Mouse (Mus musculus): ENCODE results near the gene Rasa2. TPM values are rescaled to one million over a fixed set of nuclear protein-coding genes. Genes with fewer than 3 reads are reported as not detected.

Gene Rasa2
- total and polyA plus RNA-seq, 3 experiments = 9.5 to 11.3 TPM; not detected in 1

GRCm38 (mm10) chr9:96502856-96503610, 128.4 kb downstream of the Rasa2 start:
- H3K79me2 ChIP-seq (ENCODE audit: control insufficient read depth, insufficient read depth, low read length, poor library complexity) = no peaks in the 10 kb centered on the region
- no peaks in the 10 kb centered on the region for H3K9me3 ChIP-seq (replicated peaks; ENCODE audit: insufficient read depth, low read length)
- H3K9ac ChIP-seq (ENCODE audit: control insufficient read depth, low read depth, low read length, poor library complexity, severe bottlenecking) = no peak overlapping the region
- no peak overlapping the region for H3K4me3 ChIP-seq (ENCODE audit: control insufficient read depth in 1 of 2, insufficient read depth in 1 of 2, low read depth in 2 of 2, low read length in 2 of 2)
- H3K4me1 ChIP-seq (ENCODE audit: control insufficient read depth in 1 of 2, insufficient read depth in 2 of 2, low read length in 2 of 2) = no peaks in the 10 kb centered on the region
- no peaks in the 10 kb centered on the region for H3K36me3 ChIP-seq (ENCODE audit: control insufficient read depth in 1 of 2, insufficient read depth in 2 of 2, low read length in 2 of 2)
- no peak for TF ChIP-seq TBP (IDR thresholded peaks at IDR 0.05; ENCODE audit: low read depth, low read length)
- TF ChIP-seq MAZ (IDR thresholded peaks at IDR 0.05; ENCODE audit: low read depth, low read length) = no peak
- TF ChIP-seq HCFC1 (IDR thresholded peaks at IDR 0.05; ENCODE audit: low read depth, low read length) = no peak
- no peak for TF ChIP-seq MAX (IDR thresholded peaks at IDR 0.05; ENCODE audit: low read length)
- TF ChIP-seq SMC3 (IDR thresholded peaks at IDR 0.05; ENCODE audit: low read depth, low read length) = no peak
- TF ChIP-seq POLR2AphosphoS5 (IDR thresholded peaks at IDR 0.05; ENCODE audit: borderline replicate concordance, low read depth, low read length) = no peak
- no peak for TF ChIP-seq TAL1 (IDR thresholded peaks at IDR 0.05; ENCODE audit: low read length)
- no peak for TF ChIP-seq ZNF384 (IDR thresholded peaks at IDR 0.05; ENCODE audit: low read depth, low read length)
- TF ChIP-seq USF2 (IDR thresholded peaks at IDR 0.05; ENCODE audit: borderline replicate concordance in 1 of 2, insufficient read depth in 1 of 2, low read depth in 1 of 2, low read length in 2 of 2) = no peak
- no peak for TF ChIP-seq RAD21 (IDR thresholded peaks at IDR 0.05; ENCODE audit: low read depth, low read length)
- TF ChIP-seq TCF12 (IDR thresholded peaks at IDR 0.05; ENCODE audit: low read depth, low read length) = no peak
- TF ChIP-seq POLR2A (IDR thresholded peaks at IDR 0.05; ENCODE audit: control insufficient read depth in 1 of 2, insufficient read depth in 1 of 2, low read depth in 1 of 2, low read length in 2 of 2, poor library complexity in 1 of 2) = no peak
- no peak for TF ChIP-seq MEF2A (IDR thresholded peaks at IDR 0.05; ENCODE audit: extremely low read depth, insufficient replicate concordance, low read depth, low read length, poor library complexity, severe bottlenecking)
- no peak for DNase-seq (ENCODE audit: low read depth, low spot score)
- H3K27me3 ChIP-seq (ENCODE audit: control insufficient read depth in 1 of 2, insufficient read depth in 2 of 2, low read length in 2 of 2) = no peaks in the 10 kb centered on the region; a peak in 1 of 4 replicates
- H3K27ac ChIP-seq (ENCODE audit: control insufficient read depth, low read depth, low read length) = no peak overlapping the region

- Histone ChIP-seq H3K9ac (ENCODE audit: control insufficient read depth, low read depth, low read length, poor library complexity, severe bottlenecking) (no peak overlapping the region), H3K4me3 (ENCODE audit: control insufficient read depth in 1 of 2, insufficient read depth in 1 of 2, low read depth in 2 of 2, low read length in 2 of 2) (no peak overlapping the region), H3K27me3 (ENCODE audit: control insufficient read depth in 1 of 2, insufficient read depth in 2 of 2, low read length in 2 of 2) (no peaks in the 10 kb centered on the region; a peak in 1 of 4 replicates), H3K4me1 (ENCODE audit: control insufficient read depth in 1 of 2, insufficient read depth in 2 of 2, low read length in 2 of 2) (no peaks in the 10 kb centered on the region), H3K9me3 (replicated peaks; ENCODE audit: insufficient read depth, low read length) (no peaks in the 10 kb centered on the region), H3K27ac (ENCODE audit: control insufficient read depth, low read depth, low read length) (no peak overlapping the region), H3K79me2 (ENCODE audit: control insufficient read depth, insufficient read depth, low read length, poor library complexity) (no peaks in the 10 kb centered on the region), H3K36me3 (ENCODE audit: control insufficient read depth in 1 of 2, insufficient read depth in 2 of 2, low read length in 2 of 2) (no peaks in the 10 kb centered on the region)
- DNase-seq (ENCODE audit: low read depth, low spot score) = no peak
- no peak for TF ChIP-seq MAX (IDR thresholded peaks at IDR 0.05; ENCODE audit: low read length)
- TF ChIP-seq RAD21 (IDR thresholded peaks at IDR 0.05; ENCODE audit: low read depth, low read length) = no peak
- TF ChIP-seq KAT2A (conservative IDR thresholded peaks at IDR 0.05; ENCODE audit: low read depth, low read length) = no peak
- TF ChIP-seq TAL1 (IDR thresholded peaks at IDR 0.05; ENCODE audit: low read length) = no peak
- TF ChIP-seq ZKSCAN1 (IDR thresholded peaks at IDR 0.05; ENCODE audit: low read depth, low read length) = no peak
- TF ChIP-seq SMC3 (IDR thresholded peaks at IDR 0.05; ENCODE audit: low read depth, low read length) = no peak
- TF ChIP-seq CTCF (IDR thresholded peaks at IDR 0.05 in 2 of 3, conservative IDR thresholded peaks at IDR 0.05 in 1 of 3; ENCODE audit: control insufficient read depth in 1 of 3, insufficient read depth in 1 of 3, low read depth in 2 of 3, low read length in 3 of 3, poor library complexity in 1 of 3, severe bottlenecking in 1 of 3) = no peak
- no peak for TF ChIP-seq ZC3H11A (IDR thresholded peaks at IDR 0.05; ENCODE audit: low read depth, low read length)
- TF ChIP-seq USF2 (IDR thresholded peaks at IDR 0.05; ENCODE audit: borderline replicate concordance in 1 of 2, insufficient read depth in 1 of 2, low read depth in 1 of 2, low read length in 2 of 2) = no peak
- no peak for TF ChIP-seq MYB (IDR thresholded peaks at IDR 0.05; ENCODE audit: low read depth, low read length)
- TF ChIP-seq MEF2A (IDR thresholded peaks at IDR 0.05; ENCODE audit: extremely low read depth, insufficient replicate concordance, low read depth, low read length, poor library complexity, severe bottlenecking) = no peak
- no peak for TF ChIP-seq POLR2A (IDR thresholded peaks at IDR 0.05; ENCODE audit: control insufficient read depth in 1 of 2, insufficient read depth in 1 of 2, low read depth in 1 of 2, low read length in 2 of 2, poor library complexity in 1 of 2)
- no peak for TF ChIP-seq UBTF (IDR thresholded peaks at IDR 0.05; ENCODE audit: borderline replicate concordance, insufficient read depth, low read depth, low read length)
- no peak for TF ChIP-seq CHD1 (IDR thresholded peaks at IDR 0.05; ENCODE audit: low read depth, low read length)
- TF ChIP-seq GABPA (IDR thresholded peaks at IDR 0.05; ENCODE audit: low read depth, low read length) = no peak
- no peak for TF ChIP-seq MAZ (IDR thresholded peaks at IDR 0.05; ENCODE audit: low read depth, low read length)
- no peak for TF ChIP-seq ZNF384 (IDR thresholded peaks at IDR 0.05; ENCODE audit: low read depth, low read length)
- TF ChIP-seq RCOR1 (IDR thresholded peaks at IDR 0.05; ENCODE audit: low read depth, low read length) = no peak
- no peak for TF ChIP-seq MYC (IDR thresholded peaks at IDR 0.05; ENCODE audit: low read depth, low read length)
Observed at GRCm38 (mm10) chr9:96501217-96501616, 130.2 kb downstream of the Rasa2 start.

Data from MEL (cell line).